Mouse (Mus musculus) hindlimb bud, embryonic 11.5 days (tissue): ENCODE data around the gene Map6d1.

Experiments
- DNase-seq: peaks from one replicate; pipeline ENCODE4 v3.0.0-alpha.2; 2012; ENCODE audit warnings: low read depth, low spot score; ENCODE audit errors: extremely low spot score

The Map6d1 gene

GRCm38 (mm10) chr16:20240468-20241414 is at the start of gene Map6d1:
TSS of gene Map6d1 (minus strand) at chr16:20241358.
- no peak for DNase-seq

DNA sequence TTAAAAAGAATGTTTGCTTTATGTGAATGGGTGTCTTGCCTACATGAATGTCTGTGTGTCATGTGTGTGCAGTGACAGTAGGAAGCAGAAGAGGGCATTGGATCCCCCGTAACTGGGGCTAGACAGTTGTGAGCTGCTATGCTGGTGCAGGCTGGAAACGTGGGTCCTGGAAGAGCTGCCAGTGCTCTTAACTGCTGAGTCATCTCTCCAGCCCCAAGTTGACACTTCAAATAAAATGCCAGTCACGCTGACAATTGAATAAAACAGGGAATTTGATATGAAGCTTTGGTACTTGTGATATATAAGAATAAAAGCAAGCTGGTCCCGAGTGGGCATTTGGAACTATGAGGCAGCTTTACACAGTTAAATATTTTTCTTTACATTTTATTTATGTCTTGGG is 39.1 kb upstream of the Map6d1 start:
- no peak for DNase-seq

GRCm38 (mm10) chr16:20279395-20279794 is 38.2 kb upstream of the Map6d1 start:
- DNase-seq: no peak

DNA sequence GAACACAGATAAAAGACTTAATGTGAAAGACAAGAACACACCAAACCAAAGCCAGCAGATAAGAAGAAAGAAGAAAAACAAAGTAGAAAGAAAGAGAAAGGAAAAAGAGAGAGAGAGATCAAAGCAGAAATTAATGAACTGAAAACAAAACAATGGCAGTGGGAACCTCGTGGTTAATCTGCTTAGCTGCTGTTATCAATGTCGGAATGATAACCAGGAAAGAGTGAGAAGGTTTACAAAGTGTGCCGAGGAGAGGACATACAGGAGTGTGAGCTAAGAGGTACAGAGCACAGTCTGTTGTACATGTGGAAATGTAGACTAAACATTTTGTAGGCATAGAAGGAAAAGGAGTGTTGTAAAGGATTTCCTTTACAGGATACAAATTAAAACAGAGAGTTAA is 31.8 kb upstream of the Map6d1 start:
- no peak for DNase-seq

DNA sequence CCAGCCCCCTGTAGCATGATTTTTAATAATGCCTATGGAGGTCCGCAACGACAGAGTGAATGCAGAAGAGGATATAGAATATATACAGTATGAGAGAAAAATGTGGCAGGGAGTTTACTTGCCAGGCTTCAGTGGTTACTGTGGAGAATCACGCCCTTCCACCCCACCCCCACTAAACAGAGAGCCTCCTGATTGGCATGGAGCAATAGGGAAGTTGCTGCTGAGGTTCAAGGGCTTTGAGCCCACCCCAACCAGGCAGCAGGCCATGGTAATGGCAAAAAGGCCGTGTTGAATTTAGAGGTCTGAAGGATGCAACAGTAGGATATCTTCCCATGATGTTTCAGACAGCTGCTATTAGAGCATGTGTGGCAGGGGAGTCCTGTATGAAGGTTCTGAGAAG is 30.2 kb upstream of the Map6d1 start:
- no peak for DNase-seq

GRCm38 (mm10) chr16:20265089-20265488 is 23.9 kb upstream of the Map6d1 start:
- DNase-seq: no peak

- DNase-seq: no peak
Measured at GRCm38 (mm10) chr16:20257926-20258325, 16.8 kb upstream of the Map6d1 start.

DNA sequence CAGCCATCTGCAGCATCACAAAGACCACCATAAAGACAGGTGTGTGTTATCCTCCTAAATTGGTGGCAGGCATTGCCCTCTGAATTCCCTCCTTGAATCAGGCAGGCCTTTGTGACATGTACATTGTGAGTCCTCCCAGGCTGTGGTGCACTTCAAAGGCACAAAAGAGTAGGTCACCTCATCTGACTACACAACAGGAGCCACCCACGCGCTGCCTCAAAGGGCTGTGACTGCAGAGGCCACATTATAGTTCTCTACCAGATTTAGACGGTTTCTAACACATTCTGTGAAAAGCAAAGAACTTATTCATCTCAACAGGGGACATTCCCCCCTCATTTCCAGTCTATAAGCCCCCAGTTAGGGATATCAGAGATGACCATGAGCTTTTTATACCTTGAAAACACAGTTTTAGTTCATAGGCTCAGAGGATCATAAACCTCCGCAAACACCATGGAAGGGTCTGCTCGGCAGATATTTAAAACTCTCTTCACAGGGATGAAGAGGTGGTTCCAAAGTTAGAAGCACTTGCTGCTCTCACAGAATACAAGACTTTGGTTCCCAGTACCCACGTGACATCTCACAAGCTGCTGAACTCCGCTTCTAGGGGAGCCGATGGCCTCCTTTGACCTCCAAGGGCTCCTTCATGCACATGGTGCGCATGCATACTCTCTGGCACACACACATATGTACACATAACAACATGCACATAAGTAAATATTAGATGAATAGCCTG is 7.5 kb upstream of the Map6d1 start:
- no peak for DNase-seq

GRCm38 (mm10) chr16:20247103-20247502 is 5.9 kb upstream of the Map6d1 start:
- no peak for DNase-seq

DNA sequence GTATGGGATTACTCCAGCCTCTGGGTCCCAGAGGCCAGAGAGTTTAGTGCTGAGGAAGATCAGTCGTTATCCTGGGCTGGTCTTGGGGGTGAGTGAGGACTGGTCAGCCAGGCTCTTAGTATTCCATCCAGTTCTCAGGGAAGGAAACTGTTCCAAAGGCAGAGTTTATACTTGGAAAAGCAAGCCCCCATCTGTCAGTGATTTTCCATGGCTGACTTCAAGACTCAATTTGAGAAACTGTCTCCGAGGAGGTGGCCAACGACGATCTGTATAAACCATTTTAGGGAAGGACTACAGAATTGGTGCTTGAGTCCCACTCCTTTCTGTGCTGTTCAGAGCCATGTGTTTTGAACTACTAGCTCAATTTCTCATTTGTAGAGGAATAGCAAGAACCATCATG is 2.5 kb downstream of the Map6d1 start:
- DNase-seq: no peak

DNA sequence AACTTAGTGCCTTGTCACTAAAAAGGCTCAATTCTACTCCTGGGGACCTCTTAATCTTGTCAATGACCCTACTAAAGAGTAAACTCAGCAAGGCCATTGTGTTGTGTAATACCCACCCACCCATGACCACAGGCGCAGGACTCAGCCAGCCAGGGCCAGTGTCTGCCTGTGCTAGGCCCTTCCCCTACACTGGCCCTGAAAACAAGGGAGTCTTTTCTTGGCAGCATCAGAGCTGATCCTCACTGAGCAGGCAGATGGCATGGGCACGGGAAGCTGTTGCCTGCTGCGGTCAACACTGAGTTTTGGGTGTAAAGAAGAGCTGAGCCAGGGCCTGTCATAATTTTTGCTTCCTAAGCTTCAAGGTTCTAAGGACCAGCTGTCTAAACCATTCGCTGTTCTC is 3.7 kb downstream of the Map6d1 start:
- DNase-seq: no peak

DNA sequence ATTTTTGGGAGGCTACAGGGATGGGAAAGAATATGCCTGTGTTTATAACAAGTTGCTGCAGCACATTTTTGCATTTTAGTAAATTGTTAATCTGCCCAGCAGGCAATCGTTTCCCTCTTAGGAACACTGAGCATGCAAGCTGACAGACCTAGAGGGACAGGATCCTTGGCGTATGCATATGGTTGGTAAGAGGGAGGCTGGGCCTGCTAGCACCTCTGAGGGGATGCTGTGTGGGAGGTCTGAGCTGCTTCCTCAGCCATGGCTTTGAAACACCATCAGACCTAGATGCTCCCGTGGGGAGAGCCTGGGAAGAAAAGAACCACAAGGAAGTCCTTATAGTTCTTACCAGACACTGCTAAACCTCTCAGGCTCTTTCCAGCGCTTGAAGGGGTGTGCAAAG is 6.8 kb downstream of the Map6d1 start:
- DNase-seq: no peak

DNA sequence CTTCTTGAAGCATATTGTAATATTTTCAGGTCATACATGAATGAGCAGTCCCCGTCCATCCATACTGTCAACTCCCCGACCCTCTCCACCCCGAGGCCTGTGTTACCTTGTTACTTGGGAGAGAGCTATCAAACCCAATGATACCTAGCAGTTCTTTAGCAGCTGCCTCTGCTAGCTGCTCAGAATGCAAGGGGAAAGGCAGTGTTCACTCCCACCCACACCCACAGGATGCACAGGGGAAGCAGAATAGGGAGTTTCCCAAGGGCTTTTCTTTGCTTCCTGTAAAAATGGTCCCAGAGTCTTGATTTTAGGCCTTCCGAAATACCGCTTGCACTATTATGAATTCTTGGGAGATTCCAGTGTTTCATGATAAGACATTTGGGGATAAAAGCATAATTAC is 13.0 kb downstream of the Map6d1 start:
- no peak for DNase-seq

DNA sequence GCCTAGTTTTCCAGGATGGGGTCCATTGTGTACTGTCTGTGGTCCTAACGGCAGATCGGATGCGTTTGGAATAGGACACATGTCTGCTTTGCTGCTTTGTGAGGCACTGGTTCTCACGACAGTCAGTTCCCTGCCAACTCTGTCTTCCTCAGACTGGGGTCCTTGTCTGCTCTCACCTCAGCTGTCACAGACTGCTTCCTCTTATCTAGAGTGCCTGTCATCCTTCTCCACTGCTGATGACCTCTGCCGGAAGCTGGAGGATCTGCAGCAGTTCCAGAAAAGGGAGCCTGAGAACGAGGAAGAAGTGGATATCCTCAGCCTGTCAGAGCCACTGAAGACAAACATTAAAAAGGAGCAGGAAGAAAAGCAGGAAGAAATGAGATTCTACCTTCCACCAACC is 13.7 kb downstream of the Map6d1 start:
- DNase-seq: no peak

DNA sequence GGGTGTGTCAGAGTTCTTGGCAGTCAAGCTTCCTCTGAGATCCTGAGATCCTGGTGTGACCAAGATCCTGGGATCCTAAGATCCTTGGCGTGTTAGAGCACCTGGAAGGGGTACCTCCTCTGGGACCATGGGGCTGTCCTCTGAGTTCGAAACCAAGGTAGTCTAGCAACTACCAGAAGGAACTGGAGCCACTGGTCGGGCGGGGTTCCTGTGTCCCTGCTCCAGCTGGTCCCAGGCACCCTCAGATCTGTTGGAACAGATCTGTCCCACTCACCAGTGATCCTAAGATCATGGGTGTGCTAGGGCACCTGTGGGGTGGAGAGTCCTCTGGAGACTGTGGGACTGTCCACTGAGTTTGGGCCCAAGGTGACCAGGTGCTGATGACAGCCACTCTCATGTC is 14.5 kb downstream of the Map6d1 start:
- no peak for DNase-seq

- DNase-seq: no peak
Measured at GRCm38 (mm10) chr16:20222726-20223125, 18.4 kb downstream of the Map6d1 start.

GRCm38 (mm10) chr16:20213591-20214226 is 27.4 kb downstream of the Map6d1 start:
- peak; percentile 22 for DNase-seq

DNA sequence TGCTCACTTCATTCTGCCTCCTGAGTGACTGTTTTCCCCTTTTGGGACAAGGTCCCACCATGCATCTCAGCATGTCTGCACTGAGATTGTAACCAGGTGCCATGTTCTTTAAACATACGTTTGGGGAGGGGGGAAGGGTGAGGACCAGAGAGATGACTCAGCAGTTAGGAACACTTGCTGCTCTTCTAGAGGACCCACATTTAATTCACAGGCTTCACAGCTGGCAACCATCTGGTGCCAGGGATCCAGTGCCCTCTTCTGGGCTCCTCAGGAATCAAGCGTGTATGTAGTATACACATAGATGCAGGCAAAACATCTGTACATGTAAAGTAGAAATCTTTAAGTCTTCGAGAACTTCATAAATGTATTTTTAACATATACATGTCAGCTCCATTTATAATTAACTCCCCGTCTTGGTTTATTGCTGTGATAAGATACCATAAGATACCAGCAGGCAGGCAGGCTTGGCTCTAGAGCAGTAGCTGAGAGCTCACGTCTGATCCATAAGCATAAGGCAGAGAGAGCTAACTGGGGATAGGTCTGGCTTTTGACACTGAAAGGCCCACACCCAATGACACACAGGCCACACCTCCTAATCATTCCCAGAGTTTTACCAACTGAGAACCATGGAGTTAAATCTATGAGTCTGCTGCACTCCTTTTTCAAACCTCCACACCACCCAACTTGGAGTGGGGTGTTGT is 41.5 kb downstream of the Map6d1 start:
- DNase-seq: no peak

GRCm38 (mm10) chr16:20196962-20197361 is 44.2 kb downstream of the Map6d1 start:
- no peak for DNase-seq

GRCm38 (mm10) chr16:20195546-20195945 is 45.6 kb downstream of the Map6d1 start:
- no peak for DNase-seq

DNA sequence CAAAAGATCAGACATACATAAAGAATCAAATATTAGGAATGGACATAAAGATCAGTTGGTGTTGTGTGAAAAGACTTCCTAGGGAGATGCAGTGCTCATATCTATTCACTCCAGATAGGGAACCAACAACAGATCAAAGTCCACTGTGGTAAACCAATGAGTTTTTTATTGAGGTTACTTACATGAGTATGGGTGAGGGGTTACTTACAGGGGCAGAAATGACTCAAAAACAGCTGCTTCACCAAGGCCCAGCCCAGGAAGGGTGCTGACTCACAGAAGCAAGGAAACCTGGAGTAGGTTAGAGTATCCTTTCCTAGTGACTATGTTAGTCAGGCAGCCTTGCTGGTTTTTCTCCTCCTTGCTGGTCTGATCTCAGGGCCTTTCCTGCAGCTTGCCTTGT is 49.1 kb downstream of the Map6d1 start:
- no peak for DNase-seq
